Mouse (Mus musculus): Measurements from ENCODE around the gene Ntrk2. TPM values are rescaled to one million over a fixed set of nuclear protein-coding genes. Genes with fewer than 3 reads are reported as not detected.
"Not testable (repeated sequence)": the region's sequence is repeated elsewhere in the genome, so short reads cannot be mapped to it uniquely, and the experiment has no call there.

The Ntrk2 gene
- polyA plus RNA-seq, 1 experiment = 208 TPM

DNA sequence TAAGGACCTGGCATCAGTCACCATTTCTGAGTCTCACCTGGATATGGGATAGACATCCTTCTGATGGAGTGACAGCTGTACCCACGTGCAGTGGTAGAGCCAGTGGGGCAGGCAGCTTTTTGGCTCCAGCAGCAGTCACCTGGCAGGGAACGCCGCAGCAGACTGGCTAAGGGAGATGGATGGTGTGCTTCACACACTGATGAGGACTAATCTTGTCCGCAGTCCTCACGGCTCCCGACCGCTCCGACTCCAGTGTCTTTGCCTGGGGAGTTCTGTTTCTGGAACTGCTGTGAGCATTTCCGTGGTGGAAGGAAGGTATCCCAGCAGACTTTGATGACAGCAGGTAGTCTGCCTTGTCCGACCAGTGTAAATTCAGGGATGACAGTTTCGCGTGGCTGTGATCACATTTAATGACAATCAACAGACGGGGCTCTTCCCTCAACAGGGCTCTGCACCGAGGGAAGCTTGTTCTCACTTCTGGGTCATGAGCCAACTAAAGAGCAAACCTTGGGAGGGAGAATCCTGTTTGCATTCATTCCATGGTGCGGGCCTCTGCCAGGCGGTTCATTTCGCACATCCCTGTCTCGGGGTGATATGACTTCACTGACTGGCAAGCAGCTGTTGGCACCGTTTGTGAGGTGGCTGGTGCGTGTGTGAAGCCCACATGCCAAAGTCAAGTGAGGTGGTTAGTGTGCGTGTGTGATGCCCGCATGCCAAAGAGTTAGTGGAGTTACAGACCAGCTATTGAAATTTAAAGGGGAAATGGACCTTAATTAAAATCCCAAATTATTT is 216.1 kb downstream of the Ntrk2 start:
- peak in 1 of 2 experiments; percentile 42 for DNase-seq (ENCODE audit: extremely low spot score in 1 of 2, low spot score in 1 of 2)

DNA sequence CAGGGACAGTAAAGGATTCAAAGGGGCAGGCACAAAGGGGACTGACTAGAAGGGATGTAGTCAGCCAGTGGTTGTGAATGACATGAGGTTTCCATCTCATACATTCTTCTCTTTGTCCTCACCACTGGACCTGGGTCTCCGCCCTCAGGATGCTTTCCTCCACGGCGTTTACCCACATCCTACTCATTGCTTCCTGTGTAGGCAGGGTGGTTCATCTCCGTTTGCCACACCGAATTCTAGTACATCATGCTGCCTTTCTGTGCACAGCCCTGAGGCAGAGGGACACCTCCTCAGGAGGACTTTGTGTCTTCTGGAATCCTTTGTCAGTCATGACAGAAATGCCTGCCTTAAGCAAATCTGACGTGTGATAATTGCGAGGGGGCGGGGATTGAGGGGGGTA is 219.3 kb downstream of the Ntrk2 start:
- DNase-seq (ENCODE audit: extremely low spot score in 1 of 2, low spot score in 1 of 2) = no peak

DNA sequence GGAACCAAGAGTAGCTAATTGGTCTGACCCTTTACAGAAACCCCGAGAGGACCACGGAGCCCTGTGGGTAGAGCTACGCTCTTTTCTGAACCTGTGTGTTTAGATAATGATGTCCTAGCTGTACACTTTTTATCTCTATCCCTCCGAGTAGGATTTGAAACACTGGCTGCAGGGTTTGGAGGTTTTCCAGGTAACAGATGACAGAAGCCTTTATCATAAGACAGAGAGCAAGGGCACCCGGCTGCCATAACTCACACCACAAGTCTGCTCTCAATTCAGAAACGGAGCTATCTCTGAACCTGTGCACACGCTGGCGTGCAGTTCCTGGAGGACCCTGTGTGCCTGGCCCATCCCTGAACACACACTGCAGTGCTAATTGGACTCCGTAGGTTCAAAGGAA is 221.1 kb downstream of the Ntrk2 start:
- no peak for DNase-seq (ENCODE audit: extremely low spot score in 1 of 2, low spot score in 1 of 2)

DNA sequence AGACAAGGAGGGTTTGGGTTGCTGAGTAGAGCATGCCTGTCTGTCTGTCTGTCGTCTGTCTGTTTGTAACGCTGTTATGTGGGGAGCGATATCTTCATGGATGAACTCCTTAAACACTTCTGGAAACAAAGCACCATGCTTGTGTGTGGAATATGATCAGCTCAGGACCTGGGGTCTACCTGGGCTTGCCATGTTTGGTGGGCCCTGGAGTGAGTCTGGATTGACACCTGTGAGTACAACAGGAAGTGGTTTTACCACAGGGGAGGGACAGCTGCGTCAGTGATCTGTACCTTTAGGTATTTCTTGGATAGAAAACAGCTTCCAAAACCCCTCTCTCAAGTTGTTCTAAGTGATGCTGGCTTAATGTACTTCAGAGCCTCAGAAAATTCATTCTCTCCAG is 222.2 kb downstream of the Ntrk2 start:
- DNase-seq (ENCODE audit: extremely low spot score in 1 of 2, low spot score in 1 of 2) = no peak

DNA sequence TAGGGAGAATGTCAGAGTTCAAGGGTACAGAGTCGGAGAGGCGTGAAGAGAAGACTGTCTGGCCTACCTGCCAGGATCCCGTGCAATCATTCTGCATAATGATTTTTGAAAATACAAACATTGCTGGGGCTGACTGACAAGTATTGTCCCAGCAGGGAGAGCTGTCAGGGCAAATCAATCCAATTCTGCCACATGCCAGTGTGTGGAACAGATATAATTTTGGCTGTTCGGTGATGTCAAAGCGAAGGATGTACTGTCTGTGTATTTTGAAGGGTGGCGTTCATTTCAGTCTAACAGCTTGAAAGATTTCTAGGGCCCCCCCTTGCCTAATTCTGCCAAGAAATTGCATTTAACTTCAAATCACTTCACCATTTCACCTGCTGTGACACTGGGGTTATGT is 224.2 kb downstream of the Ntrk2 start:
- no peak for DNase-seq (ENCODE audit: extremely low spot score in 1 of 2, low spot score in 1 of 2)

DNA sequence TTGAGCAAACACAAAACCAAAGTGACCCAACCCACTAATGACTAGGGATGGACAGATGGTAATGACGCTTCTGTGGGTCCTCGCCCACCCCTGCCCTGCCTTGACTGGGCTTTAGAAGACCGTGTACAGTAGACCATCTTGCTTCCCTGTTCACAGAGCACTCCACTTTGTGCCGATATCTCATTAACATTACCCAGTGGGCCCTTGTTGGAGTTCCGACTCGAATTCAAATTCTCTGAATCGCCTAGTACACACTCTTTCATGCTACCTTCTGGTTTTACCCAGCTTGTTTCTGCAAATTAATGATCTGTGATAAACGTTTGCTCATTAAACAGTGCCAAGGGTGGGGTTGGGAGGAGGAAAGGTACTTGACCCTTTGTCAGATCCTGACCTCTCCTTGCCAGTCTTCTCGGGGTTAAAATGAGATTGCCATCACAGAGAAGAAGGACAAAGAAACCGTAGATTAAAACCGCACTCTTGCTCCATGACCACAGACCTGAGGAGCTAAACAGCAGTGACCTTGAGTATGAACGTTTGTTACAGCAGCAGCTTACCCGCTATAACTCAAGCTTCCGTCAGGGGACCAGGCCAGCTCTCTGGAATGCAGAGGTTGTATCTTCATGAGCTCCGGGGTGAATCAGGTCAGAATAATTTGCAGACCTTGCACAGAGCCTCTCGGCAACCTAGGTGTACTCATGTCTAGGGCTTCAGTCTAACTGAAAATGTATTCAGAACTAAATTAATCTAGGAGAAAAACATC is 234.0 kb downstream of the Ntrk2 start:
- no peak for DNase-seq (ENCODE audit: extremely low spot score in 1 of 2, low spot score in 1 of 2)

DNA sequence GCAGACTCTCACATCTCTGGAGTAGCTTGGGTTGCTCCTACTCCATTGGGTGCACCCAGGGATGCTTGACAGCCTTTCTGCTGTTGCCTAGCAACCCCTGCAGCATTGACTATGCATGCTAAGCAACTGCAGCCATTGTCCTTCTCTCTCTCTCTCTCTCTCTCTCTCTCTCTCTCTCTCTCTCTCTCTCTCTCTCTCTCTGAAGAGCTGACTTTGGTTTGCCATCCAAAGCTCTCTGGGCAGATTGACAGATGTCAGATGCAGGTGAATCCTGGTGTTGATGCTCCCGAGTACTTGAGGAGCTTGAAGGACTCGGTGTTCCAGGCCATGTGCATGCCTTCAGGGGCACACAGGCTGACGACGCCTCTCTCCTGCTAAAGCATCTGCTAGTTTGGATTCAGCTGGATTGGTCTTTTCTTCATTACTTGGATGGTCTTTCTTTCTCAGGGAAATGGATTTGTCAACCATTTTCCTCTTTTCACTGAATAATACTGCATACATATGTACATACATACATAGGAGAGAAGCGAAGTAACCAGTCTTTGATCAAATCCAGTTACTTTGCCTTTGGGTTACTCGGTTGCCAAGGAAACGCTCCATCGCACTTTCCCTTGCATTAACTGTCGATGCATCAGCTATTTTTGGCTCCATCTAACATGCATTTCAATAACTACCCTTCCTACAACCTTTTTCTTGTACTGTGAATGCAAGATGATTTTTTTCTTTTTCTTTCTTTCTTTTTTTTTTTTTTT is 234.8 kb downstream of the Ntrk2 start:
- DNase-seq (ENCODE audit: extremely low spot score in 1 of 2, low spot score in 1 of 2) = peak; percentile 41 to 74

DNA sequence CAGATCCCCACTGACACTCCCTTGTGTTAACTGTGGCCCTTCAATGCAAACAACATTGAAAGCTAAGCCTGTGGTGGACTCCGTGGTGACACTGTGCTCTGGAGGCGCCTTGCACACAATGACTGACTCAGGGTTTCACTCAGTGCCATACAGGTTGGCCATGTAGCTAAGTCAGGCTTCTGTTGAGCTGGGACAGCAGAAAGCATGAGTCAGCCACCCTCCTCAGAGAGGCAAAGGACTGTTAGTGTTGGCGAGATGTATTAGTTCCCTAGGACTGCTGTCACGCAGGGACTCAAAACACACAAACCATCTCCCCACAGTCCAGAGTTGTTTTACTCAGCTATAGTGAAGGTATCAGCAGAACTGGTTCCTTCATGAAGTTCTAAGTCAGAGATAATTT is 245.8 kb downstream of the Ntrk2 start:
- no peak for DNase-seq (ENCODE audit: extremely low spot score in 1 of 2, low spot score in 1 of 2)

DNA sequence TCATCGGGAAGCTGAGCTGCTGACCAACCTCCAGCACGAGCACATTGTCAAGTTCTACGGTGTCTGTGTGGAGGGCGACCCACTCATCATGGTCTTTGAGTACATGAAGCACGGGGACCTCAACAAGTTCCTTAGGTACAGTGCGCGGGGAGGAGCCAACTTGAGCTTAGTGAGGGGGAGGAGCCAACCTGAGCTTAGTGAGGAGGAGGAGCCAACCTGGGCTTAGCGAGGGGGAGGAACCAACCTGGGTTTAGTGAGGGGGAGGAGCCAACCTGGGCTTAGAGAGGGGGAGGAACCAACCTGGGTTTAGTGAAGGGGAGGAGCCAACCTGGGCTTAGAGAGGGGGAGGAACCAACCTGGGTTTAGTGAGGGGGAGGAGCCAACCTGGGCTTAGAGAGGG is 248.0 kb downstream of the Ntrk2 start:
- DNase-seq (ENCODE audit: extremely low spot score in 1 of 2, low spot score in 1 of 2) = not testable (repeated sequence)

DNA sequence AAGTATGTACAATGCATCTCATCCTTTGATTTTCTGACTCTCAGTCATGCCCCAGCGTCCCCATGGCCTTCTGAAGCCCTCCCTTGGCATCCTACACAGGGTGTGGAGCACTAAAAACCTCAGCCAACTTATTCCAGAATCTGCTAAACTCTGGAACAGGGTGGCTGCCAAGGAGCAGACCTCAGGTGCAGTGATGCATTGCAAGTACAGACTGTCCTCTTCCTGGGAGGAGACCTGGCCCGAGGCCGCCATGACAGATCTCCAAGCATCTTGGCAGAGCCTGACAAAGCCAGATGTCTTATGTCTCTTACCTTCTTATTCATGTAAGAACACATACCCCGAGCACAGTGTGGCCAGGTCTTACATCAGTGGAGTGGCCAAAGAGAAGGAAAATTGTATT is 250.5 kb downstream of the Ntrk2 start:
- DNase-seq (ENCODE audit: extremely low spot score in 1 of 2, low spot score in 1 of 2) = no peak

DNA sequence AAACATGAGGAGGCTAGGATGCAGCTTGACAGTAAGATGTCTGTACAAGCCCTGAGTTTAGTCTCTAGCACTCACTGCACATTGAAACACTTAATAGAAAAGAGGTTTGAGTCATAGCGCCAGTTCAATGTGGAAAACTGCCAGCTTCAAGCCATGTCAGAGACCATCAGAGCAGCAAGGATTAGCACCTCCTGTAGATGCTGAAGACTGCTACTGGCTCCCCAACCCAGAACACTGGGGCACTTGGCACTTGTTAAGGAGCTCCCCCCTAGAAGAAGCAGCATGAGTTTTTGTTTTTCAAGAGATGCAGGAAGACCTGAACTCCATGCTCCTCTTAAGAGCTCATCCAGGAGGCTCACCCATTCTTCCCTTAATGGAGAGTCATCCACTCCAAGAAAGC is 251.5 kb downstream of the Ntrk2 start:
- no peak for DNase-seq (ENCODE audit: extremely low spot score in 1 of 2, low spot score in 1 of 2)

DNA sequence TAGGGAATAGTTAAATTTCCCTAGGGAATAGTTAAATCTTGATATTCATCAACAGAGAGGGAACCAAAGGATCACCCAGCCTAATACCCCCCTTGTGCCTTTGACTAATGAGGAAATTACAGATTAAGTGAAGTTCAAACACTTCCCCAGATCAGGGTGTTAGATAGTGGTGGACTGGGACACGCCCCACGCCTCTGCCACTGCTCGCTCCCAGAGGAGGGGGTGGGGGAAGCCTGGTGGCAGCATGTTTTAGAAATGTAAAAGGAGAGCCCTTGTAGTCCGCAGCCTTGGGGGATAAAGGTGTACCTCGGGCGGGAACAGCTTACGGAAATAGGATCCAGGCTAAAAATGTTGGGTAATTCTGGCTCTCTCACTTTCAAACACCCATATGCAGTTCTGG is 252.7 kb downstream of the Ntrk2 start:
- DNase-seq (ENCODE audit: extremely low spot score in 1 of 2, low spot score in 1 of 2) = no peak

DNA sequence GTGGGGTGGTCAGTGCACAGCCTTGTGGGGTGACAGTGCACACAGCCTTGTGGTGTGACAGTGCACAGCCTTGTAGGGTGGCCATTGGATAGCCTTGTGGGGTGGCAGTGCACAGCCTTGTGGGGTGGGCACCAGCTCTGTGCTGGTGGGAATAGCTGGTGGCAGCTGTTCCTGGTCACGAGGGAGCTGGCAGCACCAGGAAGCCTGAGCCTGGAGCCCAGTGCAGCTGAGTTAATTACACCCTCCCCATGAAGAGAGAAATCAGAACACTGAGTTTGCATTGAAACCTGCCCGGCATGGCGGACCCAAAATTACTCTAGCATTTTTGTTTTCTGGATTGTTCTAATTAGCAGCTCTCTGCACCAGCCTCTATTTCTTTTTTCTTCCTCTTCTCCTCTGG is 259.3 kb downstream of the Ntrk2 start:
- DNase-seq (ENCODE audit: extremely low spot score in 1 of 2, low spot score in 1 of 2) = peak; percentile 31 to 41

DNA sequence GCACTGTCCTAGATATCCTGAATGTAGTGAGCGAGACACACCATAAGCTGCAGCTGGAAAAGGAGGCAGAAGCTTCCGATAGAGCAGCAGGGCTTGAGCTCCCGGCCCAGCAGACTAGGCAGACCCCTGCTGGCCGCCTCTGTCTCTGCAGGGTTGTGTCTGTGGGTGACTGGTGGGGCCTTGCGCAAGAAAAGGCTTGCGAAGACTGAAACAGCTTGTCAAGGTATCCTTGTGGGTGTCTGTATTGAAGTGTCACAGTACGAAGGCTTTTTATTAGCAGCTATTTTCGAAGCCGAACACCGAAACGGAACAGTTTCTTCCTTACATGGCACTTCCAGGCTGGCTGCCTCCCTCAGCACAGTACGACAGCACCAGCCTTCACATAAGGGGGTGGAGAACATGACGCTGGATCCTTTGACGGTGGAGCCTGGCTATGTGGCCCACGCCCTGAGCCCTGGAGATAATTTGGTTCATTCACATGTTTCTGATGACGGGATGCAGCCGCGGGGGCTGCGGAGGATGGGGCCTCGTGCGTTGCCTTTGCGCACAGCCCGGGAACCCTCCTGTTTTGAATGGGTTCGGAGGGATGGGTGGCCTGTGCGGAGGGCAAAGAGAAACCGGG is 267.4 kb downstream of the Ntrk2 start:
- peak; percentile 92 to 94 for DNase-seq (ENCODE audit: extremely low spot score in 1 of 2, low spot score in 1 of 2)

DNA sequence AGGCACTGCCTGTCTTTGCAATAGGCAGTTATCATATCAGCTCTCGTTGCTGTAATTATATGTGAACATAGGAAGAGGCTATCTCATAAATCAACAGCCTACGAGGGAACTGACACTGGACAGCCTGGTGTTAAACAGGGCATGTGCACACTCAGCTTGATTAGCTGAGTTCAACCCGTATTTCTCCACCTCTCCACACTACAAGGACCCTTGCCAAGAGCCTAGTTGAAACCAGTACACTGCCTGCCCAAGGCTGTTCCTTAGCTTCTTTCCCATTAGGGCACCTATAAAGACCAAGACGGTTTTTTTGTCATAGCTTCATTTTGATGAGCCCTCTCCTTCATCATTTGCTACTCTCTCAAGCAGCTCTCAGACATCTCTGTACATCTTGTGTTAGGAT is 270.1 kb downstream of the Ntrk2 start:
- DNase-seq (ENCODE audit: extremely low spot score in 1 of 2, low spot score in 1 of 2) = no peak

DNA sequence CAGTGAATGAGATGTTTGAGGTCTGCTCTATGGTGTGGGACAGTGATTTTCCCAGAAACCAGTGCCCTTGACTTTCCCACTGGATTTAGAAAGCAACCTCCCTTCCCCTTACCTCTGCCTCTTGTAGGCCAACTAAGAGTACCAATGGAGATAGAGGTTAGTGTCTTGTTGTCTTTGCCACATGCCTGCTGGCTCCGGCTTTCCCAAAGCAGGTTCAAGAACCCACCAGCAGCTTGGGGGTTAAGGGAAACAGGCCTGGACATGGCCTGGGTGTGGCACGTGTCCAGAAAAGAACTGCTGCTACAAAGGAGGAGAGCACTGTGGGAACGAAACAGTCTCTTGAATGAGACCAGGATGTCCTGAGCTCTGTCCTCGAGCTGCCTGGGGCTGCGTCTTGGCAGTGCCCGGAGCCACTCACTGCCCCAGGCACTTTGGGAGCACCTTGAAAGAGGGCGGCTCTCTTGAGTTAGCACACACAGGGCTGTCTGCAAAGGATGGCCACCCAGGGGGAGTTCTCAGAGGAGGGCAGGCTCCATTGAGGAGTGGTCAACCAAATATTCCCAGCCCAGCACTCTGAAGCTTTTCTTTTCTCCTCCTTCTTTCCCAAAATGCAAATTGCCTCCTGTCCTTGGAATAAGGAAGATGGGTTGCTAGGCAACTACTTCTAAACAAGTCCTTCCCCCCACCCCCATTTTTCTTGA is 273.5 kb downstream of the Ntrk2 start:
- no peak for DNase-seq (ENCODE audit: extremely low spot score in 1 of 2, low spot score in 1 of 2)

DNA sequence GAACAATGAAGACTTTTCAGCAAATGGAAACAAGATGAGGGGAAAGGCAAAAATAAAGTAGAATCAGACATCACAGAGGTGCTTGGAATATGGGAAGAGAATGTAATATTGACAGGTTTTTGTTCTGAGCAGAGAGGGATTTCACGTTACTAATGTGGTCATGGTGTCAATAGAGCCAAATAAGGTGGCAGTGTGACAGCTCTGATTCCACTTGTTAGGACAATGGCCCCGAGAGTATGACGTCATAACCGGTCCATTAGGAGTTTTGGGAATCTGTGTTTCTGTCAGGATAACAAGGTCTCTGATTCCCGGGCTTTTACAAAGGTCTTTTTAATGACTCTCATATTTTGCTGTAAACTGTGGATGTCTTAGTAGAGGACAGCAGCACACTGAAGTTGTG is 274.1 kb downstream of the Ntrk2 start:
- no peak for DNase-seq (ENCODE audit: extremely low spot score in 1 of 2, low spot score in 1 of 2)

DNA sequence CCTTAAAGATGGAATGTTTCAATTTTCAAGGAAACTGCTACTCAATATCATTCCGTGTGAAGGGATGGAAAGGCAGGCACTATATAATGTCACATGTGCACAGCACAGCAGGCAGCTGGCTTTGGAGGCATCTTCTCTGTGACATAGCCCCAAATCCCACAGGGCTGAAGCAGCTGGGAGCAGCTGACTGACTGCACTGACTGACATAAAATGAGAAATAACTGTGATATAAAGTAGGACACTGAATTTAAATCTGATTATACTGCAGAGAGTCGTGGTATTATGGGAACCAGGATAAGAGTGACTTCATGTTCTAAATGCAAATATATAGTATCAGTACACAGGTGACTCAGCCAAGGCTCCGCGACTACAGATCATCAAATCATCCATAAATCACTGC is 282.6 kb downstream of the Ntrk2 start:
- peak in 1 of 2 experiments; percentile 40 for DNase-seq (ENCODE audit: extremely low spot score in 1 of 2, low spot score in 1 of 2)

DNA sequence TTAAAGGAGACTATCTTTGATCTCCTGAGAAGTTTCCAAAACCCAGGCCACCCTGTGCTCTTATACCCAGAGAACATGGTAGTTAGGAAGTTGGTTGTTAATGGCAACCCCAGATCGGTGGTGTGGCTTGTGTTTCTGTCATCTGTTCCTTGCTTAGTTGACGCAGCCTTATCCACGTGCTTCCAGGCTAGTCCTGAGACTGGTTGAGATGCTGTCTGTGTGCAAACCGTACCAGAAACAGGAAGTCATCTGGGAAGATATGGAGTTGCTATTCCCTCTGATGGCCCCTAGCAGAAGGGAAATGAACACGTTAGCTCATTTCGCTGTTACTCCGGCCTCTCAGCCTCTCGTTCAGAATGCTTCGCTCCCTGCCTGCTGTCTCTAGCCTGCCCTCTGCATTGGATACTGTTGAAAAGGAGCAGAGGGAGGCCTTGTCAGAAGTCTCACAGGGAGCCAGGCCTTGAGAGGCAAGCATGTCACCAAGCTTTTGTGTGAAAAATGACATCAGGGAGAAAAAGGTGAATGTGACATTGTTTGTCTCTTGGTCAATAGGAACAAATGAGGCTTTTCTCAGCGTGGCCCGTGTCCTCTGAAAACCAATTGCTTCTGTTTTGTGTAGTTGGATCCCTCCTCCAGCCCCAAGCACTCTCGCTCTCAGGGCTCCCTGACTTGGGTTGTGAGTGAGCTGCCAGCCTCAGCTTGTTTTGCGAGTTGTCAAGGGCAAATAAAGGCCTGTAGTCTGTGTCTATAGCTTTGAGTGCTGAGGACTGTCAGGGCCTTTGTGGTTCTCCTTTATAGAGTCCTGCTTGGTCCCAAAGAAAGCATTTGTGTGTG is 285.0 kb downstream of the Ntrk2 start:
- DNase-seq (ENCODE audit: extremely low spot score in 1 of 2, low spot score in 1 of 2) = peak in 1 of 2 experiments; percentile 50

Measured in frontal cortex, adult 2 months (tissue).